Mouse (Mus musculus) midbrain, embryonic 11.5 days (tissue): ENCODE data around the gene Fbxo45. TPM values are rescaled to one million over a fixed set of nuclear protein-coding genes. Genes with fewer than 3 reads are reported as not detected.

ENCODE experiments used
- microRNA counts: library from miRNA; unstranded; fragments of <30 nt; microRNA quantifications from one replicate; lab custom pipeline; 2015
- microRNA-seq: library from miRNA; unstranded; fragments of <30 nt; microRNA quantifications from one replicate; pipeline ENCODE4, GENCODE M21; 2017
- polyA plus RNA-seq: library from polyadenylated mRNA; unstranded; fragments of >200 nt; fragmentation: Nextera tagmentation; extraction: Ambion mirVana; gene quantifications from 2 replicates; pipeline ENCODE4 v1.2.1, GENCODE M21; 2014

Fbxo45 gene
- polyA plus RNA-seq, 1 experiment from 2014 or later: 22.1 TPM

MicroRNAs within 50 kb of the gene (microRNA counts, 519-probe panel; counts per million panel counts)
- not detected for microRNA mmu-miR-1946a (lab: Ali Mortazavi, UCI)

Small RNA genes within 50 kb of the gene (microRNA-seq; reads per million reads assigned to microRNA genes)
- gene Mir1946a: not detected

Other genes starting within 250 kb of the Fbxo45 start
- 10.2 and 12.3 TPM in 2 replicates for gene Senp5, start 243.9 kb downstream of the Fbxo45 start, polyA plus RNA-seq
- 49.6 and 59.6 TPM in 2 replicates for gene Pak2, start 167.8 kb downstream of the Fbxo45 start, polyA plus RNA-seq
- gene Pigx, start 147.4 kb downstream of the Fbxo45 start, polyA plus RNA-seq: 150 and 153 TPM in 2 replicates
- gene Cep19, start 147.4 kb downstream of the Fbxo45 start, polyA plus RNA-seq: 51.7 and 56.5 TPM in 2 replicates
- 7.4 and 10.3 TPM in 2 replicates for gene Nrros, start 81.6 kb downstream of the Fbxo45 start, polyA plus RNA-seq
- 0.23 TPM in 1 of 2 replicates, not detected in the other for gene Bex6, start 67.3 kb downstream of the Fbxo45 start, polyA plus RNA-seq
- gene Wdr53, start 69 bp upstream of the Fbxo45 start, polyA plus RNA-seq: 16.4 and 19.0 TPM in 2 replicates
- not detected in 2 replicates for gene Smco1, start 24.3 kb upstream of the Fbxo45 start, polyA plus RNA-seq
- gene Rnf168, start 30.3 kb upstream of the Fbxo45 start, polyA plus RNA-seq: 23.9 and 25.0 TPM in 2 replicates
- gene Ubxn7, start 85.1 kb upstream of the Fbxo45 start, polyA plus RNA-seq: 25.2 and 28.6 TPM in 2 replicates
- not detected in 2 replicates for gene Tm4sf19, start 153.3 kb upstream of the Fbxo45 start, polyA plus RNA-seq
- 31.1 and 32.7 TPM in 2 replicates for gene Tctex1d2, start 172.5 kb upstream of the Fbxo45 start, polyA plus RNA-seq
- 41.6 and 42.3 TPM in 2 replicates for gene Pcyt1a, start 183.8 kb upstream of the Fbxo45 start, polyA plus RNA-seq
- 0.26 and 0.36 TPM in 2 replicates for gene Slc51a, start 240.7 kb upstream of the Fbxo45 start, polyA plus RNA-seq
- gene Zdhhc19, start 249.1 kb upstream of the Fbxo45 start, polyA plus RNA-seq: not detected in 2 replicates